Mouse (Mus musculus): ENCODE results near the gene Slc22a4. TPM values are rescaled to one million over a fixed set of nuclear protein-coding genes. Genes with fewer than 3 reads are reported as not detected.
"Not testable (repeated sequence)": the region's sequence is repeated elsewhere in the genome, so short reads cannot be mapped to it uniquely, and the experiment has no call there.

Gene Slc22a4
- total and polyA plus RNA-seq, 2 experiments from 2014 or later: 7.2 TPM

GRCm38 (mm10) chr11:53954653-53955052 lies 73.2 kb downstream of the Slc22a4 start:
- H3K36me3 ChIP-seq (ENCODE audit: insufficient read depth, low read length): no peaks in the 10 kb centered on the region
- no peak for DNase-seq (ENCODE audit: low spot score)
- H3K9ac ChIP-seq (replicated peaks; ENCODE audit: low read length): no peak overlapping the region
- ATAC-seq: no peak
- no peaks in the 10 kb centered on the region for H3K27me3 ChIP-seq (ENCODE audit: insufficient read depth, low read length)
- no peaks in the 10 kb centered on the region for H3K9me3 ChIP-seq (ENCODE audit: low read length)
- H3K4me3 ChIP-seq (ENCODE audit: low read length): no peak overlapping the region
- H3K27ac ChIP-seq: no peak overlapping the region
- H3K4me1 ChIP-seq (ENCODE audit: insufficient read depth, low read length): no peaks in the 10 kb centered on the region
- TF ChIP-seq CTCF (IDR thresholded peaks at IDR 0.05; ENCODE audit: low read depth): no peak
- 92% methylated on average over 3 of the region's 3 CpGs for WGBS
- H3K4me2 ChIP-seq (ENCODE audit: low read depth, low read length): no peak overlapping the region

- DNase-seq (ENCODE audit: low spot score); H3K4me3 ChIP-seq (ENCODE audit: low read length): not testable (repeated sequence)
Measured at GRCm38 (mm10) chr11:53950133-53950532, 77.8 kb downstream of the Slc22a4 start.

More at GRCm38 (mm10) chr11:53950133-53950532, 77.8 kb downstream of the Slc22a4 start:
- H3K9ac ChIP-seq (replicated peaks; ENCODE audit: low read length); H3K36me3 ChIP-seq (ENCODE audit: insufficient read depth, low read length); ATAC-seq; H3K9me3 ChIP-seq (ENCODE audit: low read length); H3K27me3 ChIP-seq (ENCODE audit: insufficient read depth, low read length); H3K27ac ChIP-seq; H3K4me1 ChIP-seq (ENCODE audit: insufficient read depth, low read length); H3K4me2 ChIP-seq (ENCODE audit: low read depth, low read length): not testable (repeated sequence)
- WGBS: no CpG with 5 or more reads among the region's 3 CpGs

Other genes with a start within 250 kb of the Slc22a4 start
- not detected in 2 replicates for gene Gm12216, start 168.8 kb downstream of the Slc22a4 start, total RNA-seq (2014; rRNA removed)
- gene Gm12216, start 168.8 kb downstream of the Slc22a4 start, polyA plus RNA-seq (2015; fragmentation: Nextera tagmentation; extraction: Ambion mirVana): 1.2 and 1.9 TPM in 2 replicates
- gene Slc22a5, start 136.4 kb downstream of the Slc22a4 start, total RNA-seq (2014; rRNA removed): 10.3 and 19.1 TPM in 2 replicates
- gene Slc22a5, start 136.4 kb downstream of the Slc22a4 start, polyA plus RNA-seq (2015; fragmentation: Nextera tagmentation; extraction: Ambion mirVana): 12.4 and 12.6 TPM in 2 replicates
- gene Slc22a21, start 47.8 kb downstream of the Slc22a4 start, total RNA-seq (2014; rRNA removed): 6.6 and 7.2 TPM in 2 replicates
- gene Slc22a21, start 47.8 kb downstream of the Slc22a4 start, polyA plus RNA-seq (2015; fragmentation: Nextera tagmentation; extraction: Ambion mirVana): 6.2 and 6.3 TPM in 2 replicates
- gene Pdlim4, start 40.9 kb upstream of the Slc22a4 start, total RNA-seq (2014; rRNA removed): 46.1 and 51.1 TPM in 2 replicates
- 47.6 and 54.6 TPM in 2 replicates for gene Pdlim4, start 40.9 kb upstream of the Slc22a4 start, polyA plus RNA-seq (2015; fragmentation: Nextera tagmentation; extraction: Ambion mirVana)
- gene P4ha2, start 72.0 kb upstream of the Slc22a4 start, total RNA-seq (2014; rRNA removed): 6.5 and 9.7 TPM in 2 replicates
- gene P4ha2, start 72.0 kb upstream of the Slc22a4 start, polyA plus RNA-seq (2015; fragmentation: Nextera tagmentation; extraction: Ambion mirVana): 8.4 and 9.0 TPM in 2 replicates
- not detected in 2 replicates for gene Csf2, start 221.6 kb upstream of the Slc22a4 start, total RNA-seq (2014; rRNA removed)
- not detected in 2 replicates for gene Csf2, start 221.6 kb upstream of the Slc22a4 start, polyA plus RNA-seq (2015; fragmentation: Nextera tagmentation; extraction: Ambion mirVana)
- not detected in 2 replicates for gene Il3, start 239.2 kb upstream of the Slc22a4 start, total RNA-seq (2014; rRNA removed)
- gene Il3, start 239.2 kb upstream of the Slc22a4 start, polyA plus RNA-seq (2015; fragmentation: Nextera tagmentation; extraction: Ambion mirVana): not detected in 2 replicates